Mouse (Mus musculus) urinary bladder, postnatal 4 days (tissue): Measurements from ENCODE around the gene Usp3.

Experiments used
- DNase-seq, 2 experiments: peaks; one replicate each; pipeline ENCODE4 v3.0.0; 2021 to 2022; ENCODE audit warnings: low spot score in 2 of 2

Usp3 gene

DNA sequence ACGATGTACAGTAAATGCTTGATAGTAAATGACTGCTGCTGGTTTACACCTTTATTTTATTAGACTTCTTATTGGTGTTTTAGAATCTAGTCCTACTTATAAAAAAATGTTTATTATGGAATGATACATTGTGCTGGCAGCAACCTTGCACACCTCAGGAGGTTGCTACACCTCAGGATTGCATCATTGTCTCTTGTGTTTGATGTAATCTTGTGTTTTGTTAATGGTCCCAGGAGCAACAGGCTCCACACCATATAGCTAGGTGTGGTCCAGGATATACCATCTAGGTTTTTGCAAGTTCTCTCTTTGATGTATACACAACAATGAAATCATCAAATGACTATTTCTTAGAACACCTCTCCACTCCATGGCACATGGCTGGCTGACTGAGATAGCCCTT is 11.0 kb upstream of the Usp3 start:
- DNase-seq = no peak

DNA sequence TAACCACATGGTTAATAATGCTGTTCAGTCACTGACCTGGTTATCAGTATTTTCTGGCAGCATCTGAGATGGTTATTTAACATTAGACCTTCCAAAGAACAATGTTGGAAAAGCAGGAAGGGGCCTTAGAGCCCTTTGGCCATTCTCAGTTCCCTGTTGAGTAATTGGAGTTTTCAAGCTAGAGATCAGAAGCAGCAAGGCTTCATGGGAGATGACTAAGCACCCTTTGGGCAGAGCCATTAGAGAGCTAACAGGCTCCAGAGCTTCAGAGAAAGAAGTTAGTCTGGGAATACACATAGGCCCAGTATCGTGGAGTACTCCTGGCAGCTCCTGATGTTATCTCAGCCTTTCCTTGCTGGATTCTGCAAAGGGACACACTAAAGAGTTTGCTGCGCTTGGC is 8.1 kb upstream of the Usp3 start:
- DNase-seq = no peak

DNA sequence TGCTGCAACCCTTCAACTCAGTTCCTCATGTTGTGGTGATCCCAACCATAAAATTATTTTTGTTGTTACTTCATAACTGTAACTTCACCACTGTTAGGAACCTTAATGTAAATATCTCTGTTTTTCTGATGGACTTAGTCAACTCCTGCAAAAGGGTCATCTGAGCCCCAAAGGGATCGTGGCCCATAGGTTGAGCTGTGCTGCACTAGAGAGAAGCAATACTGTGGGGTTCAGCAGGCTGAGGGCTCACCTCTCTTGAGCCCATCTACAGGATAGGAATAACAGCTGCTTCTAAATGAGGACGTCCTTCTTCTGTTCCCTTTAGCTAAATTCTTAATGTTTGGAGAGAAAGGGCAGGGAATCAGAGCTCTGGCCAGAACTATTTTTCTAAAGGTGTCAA is 7.6 kb upstream of the Usp3 start:
- DNase-seq = no peak

DNA sequence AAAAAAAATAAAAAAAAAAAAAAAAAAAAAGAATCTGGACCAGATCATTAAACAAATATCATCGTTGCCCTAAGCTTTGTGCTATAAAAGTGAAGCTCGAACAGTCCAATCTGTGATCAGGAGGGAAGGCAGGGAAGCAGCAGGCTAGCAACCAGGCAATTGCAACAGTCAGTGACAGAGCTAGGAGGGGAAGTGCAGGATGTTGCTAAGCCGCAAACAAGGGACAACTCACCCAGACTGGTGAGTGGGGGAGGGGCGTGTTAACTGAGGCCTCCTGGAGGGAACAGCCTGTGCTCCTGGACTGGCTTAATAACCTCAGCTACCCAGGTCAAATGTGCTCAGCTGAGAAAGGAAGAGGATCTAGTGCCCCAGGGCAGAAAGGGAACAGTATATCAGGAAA is 6.6 kb upstream of the Usp3 start:
- no peak for DNase-seq

DNA sequence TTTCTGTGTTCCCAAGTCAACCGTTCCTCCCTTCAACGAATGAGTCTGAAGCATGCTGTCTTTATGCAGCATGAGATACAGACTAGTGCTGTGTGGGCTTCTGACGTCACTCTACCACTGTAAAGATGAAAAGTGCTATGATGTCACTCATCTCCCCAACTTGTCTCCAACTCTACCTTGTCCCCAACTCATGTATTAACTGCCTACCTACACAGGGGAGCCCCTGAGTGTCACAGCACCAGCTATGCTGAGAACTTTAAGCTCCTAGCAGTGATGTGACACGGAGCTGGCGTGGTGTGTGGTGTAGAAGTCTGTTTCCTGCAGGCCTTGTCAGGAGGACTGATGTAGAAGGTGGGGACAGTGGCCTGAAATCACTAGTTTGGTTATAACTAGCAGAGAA is 5.7 kb upstream of the Usp3 start:
- DNase-seq = no peak

DNA sequence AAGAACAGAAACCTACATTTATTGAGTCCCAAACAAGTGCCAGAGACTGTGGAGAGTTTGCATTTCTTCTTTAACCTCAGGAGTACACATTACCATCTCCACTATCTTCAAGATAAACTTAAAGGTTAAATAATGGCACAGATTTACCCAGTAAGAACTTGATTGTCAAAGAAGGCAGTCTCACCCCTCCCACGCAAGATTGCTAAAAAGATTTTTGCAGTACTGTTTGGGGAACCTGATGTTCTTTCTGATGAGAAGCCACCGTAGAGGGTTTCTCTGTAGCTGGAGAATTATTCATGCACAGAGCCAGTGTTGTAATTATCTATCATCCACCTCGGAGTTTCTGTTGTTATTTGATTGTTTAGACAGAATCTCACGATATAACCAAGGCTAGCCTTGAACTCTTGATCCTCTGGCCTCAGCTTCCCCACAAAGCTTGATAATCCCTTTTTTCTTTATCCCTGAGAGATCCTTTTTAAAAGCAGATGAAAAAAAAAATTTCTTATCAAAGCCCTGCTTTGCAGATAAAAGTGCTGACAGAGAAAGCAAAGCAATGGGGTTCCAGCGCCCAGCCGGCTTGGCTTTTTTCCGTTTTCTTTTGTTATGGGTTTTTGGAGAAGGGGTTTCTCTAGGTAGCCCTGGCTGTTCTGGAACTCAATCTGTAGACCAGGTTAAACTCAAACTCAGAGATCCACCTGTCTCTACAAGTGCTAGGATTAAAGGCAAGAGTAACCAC is 4.7 kb upstream of the Usp3 start:
- DNase-seq = no peak

DNA sequence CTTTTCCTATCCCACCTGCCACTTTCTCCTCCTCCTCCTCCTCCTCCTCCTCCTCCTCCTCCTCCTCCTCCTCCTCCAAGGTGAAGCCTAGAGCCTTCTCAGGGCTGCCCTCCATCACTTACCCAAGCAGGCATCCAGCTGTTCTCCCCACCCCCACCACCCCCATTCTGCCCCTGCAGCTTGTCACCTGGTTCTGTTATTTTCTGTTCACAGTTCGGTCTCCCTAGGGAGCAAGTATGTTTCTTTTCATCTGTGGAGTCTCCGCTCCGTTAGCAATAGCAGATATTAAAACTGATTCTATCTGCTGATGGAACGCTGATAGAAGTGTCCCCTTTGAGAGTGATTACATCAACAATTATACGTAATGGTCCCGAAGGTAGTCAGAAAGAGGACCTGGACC is 4.1 kb upstream of the Usp3 start:
- no peak for DNase-seq

DNA sequence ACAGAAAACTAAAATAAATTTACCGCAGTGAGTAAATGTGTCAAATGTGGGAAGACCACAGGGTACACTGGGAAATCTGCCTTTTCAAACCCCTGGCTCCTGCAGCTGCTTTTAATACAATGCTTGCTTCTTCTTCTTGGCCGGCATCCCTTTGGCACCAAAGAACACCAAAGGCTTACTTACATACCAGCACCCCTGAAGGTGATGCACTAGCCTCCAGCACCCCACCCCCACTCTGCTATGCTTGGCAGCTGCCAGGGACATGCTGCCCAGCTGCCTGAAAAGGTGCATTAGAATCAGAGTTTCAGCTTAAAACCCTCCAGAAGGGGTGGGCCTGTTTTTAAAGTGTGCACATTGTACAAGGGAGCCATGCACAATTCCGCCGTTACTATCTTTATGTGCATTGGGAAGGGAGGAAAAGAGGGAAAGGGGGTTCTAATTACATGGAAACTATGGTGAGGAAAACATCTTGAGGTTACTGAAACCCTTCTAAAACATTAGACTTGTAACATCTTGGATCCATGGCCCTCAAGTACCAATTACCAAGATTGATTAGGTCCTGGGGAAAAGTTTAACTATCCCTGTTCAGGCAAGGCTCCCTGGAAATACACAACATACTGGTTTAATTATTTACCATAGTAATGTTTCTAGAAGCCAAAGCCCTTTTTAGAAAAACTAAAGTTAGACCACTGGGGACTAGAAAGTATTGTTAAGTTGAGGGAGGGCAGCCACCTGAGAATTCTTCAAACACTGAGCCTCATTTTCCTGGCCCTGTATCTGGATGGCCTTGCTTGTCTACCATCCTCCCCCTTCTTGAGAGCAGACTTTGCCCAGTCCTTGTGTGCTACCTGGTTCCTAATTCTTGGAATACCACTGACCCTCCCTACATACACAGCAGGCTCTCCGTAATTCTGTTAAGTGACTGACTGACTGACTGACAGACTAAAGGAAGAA is 3.1 kb upstream of the Usp3 start:
- no peak for DNase-seq

DNA sequence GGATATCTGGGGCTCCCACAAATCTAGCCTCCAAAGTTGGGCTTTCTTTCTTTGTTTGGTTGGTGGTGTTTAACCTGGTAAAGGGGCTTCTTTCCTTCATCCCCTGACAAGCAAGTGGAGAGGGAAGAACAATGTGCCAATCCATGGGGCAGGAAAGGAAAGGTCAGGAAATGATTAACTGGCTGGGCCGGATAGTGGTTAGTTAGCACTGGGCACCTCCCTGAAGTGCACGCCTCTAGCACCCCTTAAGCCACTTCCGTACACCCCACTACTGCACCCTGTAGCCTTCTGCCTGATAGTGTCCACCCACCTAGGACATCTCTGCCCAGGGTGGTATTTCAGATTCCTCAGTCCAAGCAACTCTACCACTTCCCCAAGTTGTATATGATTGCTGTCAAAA is 1.1 kb upstream of the Usp3 start:
- no peak for DNase-seq

DNA sequence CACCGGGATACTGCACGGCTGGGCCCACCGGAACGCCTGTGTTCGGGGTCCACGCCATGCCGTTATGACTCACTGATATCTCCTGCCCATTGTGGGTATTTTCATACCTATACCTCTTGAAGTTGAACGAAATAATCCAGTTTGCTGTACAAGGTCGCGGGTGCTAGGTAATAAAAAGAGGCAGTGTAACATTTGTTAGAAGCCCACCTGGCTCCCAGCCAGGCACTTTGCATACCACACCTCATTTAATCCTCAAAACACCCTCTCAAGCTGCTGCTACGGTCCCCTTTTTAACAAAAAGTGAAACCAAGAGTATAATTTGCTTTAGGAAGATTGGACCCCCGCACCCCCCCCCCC is 649 bp upstream of the Usp3 start:
- no peak for DNase-seq

DNA sequence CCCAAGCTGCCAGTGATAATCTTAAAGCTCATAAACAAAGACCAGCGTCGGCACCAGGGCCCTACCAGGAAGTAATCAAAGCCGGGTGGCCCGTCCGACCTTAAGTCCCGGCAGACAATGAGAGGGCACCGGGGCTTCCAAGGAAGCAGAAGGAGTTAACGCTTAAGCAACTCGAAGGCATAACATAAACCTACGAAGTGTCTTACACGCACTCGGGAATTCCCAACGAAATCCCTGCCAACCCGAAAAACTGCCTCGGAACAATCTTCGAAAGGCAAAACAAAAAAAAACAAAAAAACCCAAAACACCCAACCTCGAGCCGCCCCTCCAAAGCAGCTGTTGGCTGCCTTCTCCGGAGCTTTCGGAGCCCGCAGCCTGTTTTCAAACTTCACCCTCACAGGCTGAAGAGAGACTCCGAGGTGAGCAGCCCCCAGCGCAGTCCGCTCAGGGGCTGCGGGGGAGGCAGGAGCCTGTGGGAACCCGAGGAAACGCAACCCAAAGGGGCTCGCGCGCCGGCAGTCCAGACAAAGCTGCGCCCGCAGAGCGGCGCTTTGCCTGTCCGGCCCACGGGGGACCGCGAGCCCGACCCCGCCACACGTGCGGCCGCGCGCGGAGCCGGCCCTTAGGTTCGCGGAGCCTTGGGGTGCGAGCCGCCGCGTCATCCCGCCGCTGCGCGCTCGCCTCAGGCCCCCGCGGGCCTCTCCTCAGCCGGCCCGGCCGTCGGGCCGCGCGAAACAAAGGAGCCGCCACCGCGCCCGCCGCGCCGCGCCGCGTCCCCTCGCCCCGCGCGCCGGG is 894 bp downstream of the Usp3 start:
- DNase-seq = peak; percentile 35 to 60

DNA sequence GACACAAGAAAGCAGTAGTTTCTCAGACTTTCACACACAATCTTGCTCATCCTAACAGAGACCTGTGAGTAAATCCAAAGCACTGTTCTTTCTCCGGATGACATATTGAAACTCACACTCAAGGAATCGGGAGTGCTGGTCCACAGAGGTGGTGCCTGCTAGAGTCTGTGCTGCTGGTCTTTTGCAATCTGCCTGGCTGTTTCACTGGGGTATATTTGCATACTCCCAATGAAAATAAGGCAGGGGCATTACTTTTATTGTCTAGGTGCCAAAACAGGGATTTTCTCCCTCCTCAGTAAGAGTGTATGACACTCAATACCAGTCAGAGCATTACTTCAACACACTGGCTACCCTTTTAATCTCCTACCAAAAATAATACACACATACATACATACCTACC is 2.9 kb downstream of the Usp3 start:
- DNase-seq = no peak

DNA sequence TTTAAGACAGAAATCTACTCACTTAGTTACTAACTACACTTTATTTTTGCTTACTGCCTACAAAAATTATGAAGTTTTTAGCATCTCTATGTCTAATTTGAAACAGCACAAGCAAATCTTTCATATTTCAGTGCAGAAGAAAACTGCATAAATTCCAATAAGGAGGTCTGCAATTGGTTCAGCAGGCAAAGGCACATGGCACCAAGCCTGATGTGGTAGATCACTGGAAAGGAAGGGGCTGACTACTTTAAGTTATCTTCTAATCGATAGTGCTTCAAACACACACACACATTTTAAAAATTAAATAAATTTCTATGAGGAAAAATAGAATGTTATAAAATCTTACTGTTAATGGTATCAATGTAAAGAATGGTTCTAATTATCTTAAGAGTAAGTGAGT is 5.9 kb downstream of the Usp3 start:
- no peak for DNase-seq

DNA sequence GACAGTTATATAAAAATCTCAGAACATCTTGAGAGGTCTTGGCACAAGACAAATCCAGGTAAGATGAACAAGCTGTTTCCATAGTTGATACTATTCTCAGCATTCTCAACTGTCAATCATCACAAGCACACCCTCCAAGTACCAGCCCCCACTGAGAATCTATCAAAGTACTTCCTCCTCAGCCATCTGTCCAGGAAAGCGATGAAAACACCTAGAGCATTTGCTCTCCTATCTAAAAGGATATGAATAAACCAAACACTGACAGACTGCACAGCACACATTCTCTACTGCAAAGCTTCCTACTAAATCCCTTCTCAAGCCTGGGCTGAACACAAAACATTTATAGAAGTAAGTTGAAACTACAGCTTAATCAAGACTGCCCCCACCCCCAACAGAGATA is 6.4 kb downstream of the Usp3 start:
- no peak for DNase-seq

DNA sequence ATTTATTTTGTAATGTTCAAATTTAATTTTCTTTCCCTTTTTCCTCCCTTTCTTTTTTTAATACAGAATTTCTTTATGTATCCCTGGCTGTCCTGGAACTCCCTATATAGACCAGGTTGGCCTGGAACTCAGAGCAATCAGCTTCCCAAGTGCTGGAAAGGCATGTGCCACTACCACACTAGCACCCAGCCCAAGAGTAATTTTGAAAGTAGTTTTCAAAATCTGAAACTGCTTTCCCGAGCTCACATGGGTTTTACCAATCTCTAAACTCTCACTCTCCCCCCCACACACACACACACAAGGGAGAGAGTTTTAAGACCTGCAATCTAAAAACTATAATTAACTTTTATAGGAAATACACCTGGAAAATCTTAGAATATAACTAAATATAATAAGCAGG is 7.8 kb downstream of the Usp3 start:
- DNase-seq = no peak

DNA sequence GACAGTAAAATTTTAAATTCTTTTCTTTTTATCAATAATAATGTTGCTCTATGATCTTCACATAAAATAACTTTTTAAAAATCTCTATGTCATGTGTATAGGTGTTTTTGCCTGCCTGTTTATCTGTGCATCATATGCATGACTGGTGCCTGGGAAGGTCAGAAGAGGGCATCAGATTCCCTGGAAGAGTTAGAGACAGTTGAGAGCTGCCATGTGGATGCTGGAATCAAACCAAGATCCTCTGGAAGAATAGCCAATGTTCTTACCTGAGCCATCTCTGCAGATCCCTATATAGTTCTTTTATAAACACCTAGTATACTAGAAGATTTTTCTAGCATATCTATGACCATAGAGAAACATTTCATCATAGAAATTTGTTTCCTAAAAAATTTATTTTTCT is 8.8 kb downstream of the Usp3 start:
- no peak for DNase-seq

DNA sequence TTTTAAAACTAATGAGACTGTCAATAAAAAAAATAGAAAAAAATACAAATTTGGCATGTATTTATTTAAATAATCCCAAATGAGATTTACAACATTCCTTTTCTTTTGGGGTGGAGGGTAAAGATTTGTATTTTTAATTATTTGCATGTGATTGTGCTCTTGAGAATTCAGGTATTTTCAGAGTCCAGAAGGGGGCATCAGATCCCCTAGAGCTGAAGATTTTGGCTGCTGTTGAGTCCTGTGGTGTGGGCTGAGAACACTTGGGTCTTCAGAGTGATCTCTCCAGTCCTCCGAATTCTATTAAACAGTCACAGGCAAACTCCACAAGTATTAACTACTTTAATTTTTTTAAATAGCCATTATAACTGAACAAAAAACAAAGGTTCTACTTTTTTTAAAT is 9.7 kb downstream of the Usp3 start:
- no peak for DNase-seq

DNA sequence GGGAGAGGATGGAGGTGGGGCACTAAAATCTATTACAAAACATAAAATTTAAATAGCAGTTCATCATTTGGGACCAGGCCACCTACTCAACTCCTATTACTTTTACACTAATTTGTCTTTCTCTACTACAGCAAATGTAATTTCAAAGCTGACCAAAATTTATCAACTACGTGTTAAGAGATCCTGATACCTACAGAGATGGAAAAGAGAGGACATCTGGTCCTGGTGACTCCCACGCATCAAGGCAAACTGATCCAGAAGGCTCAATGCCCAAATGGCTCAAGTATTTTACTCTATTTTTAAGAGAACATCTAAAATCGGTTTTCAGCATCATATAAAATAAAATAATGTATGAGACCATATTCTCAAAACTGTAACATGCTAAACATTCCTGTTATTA is 11.2 kb downstream of the Usp3 start:
- DNase-seq = no peak

DNA sequence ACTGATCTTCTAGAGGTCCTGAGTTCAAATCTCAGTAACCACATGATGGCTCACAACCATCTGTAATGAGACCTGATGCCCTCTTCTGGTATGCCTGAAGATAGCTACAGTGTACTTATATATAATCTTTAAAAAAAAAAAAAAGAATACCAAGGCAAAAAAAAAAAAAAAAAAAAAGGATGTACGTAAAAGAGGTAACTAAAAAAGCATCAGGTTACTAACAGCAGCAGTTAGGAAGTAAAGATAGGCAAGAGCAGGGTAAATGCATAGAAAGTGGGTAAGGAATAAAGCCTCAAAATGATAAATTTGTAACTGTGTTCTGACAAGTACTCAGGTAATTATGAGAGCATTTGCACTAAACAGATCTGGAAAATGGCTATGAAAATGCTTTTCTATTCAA is 12.2 kb downstream of the Usp3 start:
- DNase-seq = no peak

DNA sequence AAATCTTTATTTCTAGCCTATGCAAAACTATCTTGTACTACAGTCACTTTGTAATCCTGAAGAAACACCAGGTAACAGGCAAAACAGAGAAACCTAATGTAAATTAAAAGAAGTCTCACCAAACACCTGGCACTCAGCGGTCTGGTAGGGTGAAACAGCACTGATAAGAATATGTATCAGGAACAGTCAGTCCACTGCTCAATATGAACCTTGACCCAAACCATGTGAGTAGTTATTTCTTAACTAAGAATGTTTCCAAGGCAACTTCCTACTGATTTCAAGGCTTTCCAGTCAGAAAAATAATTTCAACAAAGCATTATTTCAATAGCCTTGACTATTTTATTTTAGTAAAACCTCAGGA is 17.1 kb downstream of the Usp3 start:
- no peak for DNase-seq

DNA sequence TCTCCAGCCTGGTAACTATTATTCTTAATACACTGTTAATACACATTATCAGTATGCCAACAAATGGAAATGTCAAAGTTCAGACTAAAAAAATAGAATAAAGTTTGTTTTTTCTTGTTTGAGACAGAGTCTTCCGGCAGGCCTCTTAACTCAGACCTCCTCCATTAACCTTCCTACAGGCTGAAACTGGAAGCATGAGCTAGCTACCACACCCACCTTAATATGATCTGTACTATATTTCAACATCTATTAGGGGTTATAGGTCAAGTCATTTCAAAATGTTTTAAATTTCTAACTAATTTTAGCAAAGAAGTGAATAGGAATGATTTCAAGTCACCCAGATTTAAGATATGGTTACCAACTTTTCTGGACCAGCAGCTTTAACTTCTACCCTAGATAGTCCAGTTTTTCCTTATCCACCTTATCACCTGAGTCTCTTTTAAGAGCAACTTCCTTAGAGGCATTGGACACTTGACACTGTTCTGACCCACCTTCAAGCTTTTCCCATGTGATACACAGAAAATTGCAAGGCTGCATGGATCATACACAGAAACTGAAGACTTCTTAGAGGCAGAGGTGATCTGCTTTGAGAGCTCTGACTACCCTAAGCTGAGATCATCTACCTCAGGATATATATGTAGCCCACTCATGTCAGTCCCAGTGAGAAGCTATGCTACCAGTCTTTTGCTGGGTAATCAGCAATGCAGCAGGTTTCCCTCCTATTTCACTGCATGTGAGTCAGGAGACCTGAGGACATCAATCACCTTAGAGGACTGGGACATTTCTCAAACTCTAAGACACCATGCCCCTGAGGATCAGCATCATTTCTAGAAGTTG is 17.7 kb downstream of the Usp3 start:
- no peak for DNase-seq
